Mouse (Mus musculus) duodenum, adult 2 months (tissue): ENCODE measurements around the gene Mapk1. TPM values are rescaled to one million over a fixed set of nuclear protein-coding genes. Genes with fewer than 3 reads are reported as not detected.

Experiments used
- polyA plus RNA-seq: library from polyadenylated mRNA; depleted of rRNA; stranded (reverse); fragments of >200 nt; gene quantifications from 2 replicates; pipeline ENCODE4 v1.2.3, GENCODE M21; 2012; ENCODE audit warnings: low replicate concordance; rRNA removed

The Mapk1 gene
- polyA plus RNA-seq: 21.3 and 29.2 TPM in 2 replicates

GRCm38 (mm10) chr16:16983131-16983533 lies at the start of gene Mapk1:
TSS of gene Mapk1 (plus strand) at chr16:16983382.

DNA sequence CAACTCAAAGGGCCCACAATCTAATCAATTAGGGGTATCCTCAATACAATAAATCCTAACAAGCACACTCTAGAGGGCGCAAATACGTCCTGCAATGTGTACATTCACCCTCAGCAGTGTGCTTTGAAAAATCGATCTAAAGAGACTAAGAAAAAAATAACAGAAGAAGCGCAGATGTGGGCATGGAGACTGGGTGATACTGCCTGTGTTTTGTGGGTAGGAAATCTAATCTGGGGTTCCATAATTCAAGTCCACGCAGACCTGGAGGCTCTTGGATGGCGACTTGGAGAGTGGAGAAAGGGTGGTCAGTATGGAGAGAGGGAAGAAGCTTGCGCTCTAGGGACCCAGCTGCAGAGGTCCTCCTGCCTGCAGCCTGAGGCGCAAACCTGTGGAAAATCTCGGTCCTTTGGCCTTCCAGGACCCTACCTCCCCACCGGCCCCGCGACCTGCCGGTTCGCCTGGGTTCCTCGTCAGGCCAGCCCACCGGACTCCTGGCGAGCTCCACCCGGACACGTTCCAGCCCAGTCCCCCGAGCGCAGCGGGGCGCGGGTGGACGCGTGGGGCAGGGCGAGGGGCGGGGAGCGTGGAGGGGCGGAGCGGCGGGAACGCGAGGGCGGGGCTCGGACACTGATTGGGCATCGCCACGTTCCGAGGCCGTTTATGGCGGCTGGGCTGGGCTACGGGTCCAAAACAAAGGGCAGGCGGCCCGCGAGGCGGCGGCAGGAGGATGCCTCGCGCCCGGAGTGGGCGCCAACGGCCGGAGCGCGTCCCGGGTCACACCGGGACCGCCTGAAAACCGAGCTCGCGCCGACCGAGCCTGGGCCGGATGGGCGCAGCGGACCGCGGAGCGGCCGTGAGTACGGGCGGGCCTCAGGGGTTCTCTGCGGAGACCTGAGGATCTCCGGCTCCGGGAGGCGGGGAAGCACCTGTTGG lies 86.6 kb downstream of the Mapk1 start, which contains the start of gene Ypel1:
Ypel1 (plus strand) TSS at position 186 of the 933 bp plus-strand sequence.

Other genes with a start within 250 kb of the Mapk1 start
- gene Spag6l, start 153.9 kb upstream of the Mapk1 start, polyA plus RNA-seq: 0.09 TPM in 1 of 2 replicates, not detected in the other
- gene Igll1, start 119.4 kb upstream of the Mapk1 start, polyA plus RNA-seq: not detected in 2 replicates
- 31.6 and 32.3 TPM in 2 replicates for gene Top3b, start 112.6 kb upstream of the Mapk1 start, polyA plus RNA-seq
- gene Vpreb1, start 112.5 kb upstream of the Mapk1 start, polyA plus RNA-seq: 5.8 and 10.3 TPM in 2 replicates
- gene Ppm1f, start 86.9 kb upstream of the Mapk1 start, polyA plus RNA-seq: 2.0 and 3.2 TPM in 2 replicates
- gene Ypel1, start 86.3 kb downstream of the Mapk1 start, polyA plus RNA-seq: 0.46 and 1.0 TPM in 2 replicates
- 53.5 and 68.0 TPM in 2 replicates for gene Ppil2, start 127.9 kb downstream of the Mapk1 start, polyA plus RNA-seq
- gene 2610318N02Rik, start 141.8 kb downstream of the Mapk1 start, polyA plus RNA-seq: 7.8 and 8.6 TPM in 2 replicates
- gene Sdf2l1, start 149.0 kb downstream of the Mapk1 start, polyA plus RNA-seq: 91.9 and 94.2 TPM in 2 replicates
- gene Ydjc, start 161.2 kb downstream of the Mapk1 start, polyA plus RNA-seq: 71.0 and 99.9 TPM in 2 replicates
- 14.5 and 14.6 TPM in 2 replicates for gene Ccdc116, start 163.8 kb downstream of the Mapk1 start, polyA plus RNA-seq
- 56.4 and 75.8 TPM in 2 replicates for gene Ube2l3, start 219.3 kb downstream of the Mapk1 start, polyA plus RNA-seq
- gene Rimbp3, start 225.2 kb downstream of the Mapk1 start, polyA plus RNA-seq: 0.06 and 0.11 TPM in 2 replicates